Mouse (Mus musculus) CD4-positive helper T cell, adult 2 months (primary cell): ENCODE results near the gene Tex26.

Experiments used
- DNase-seq: peaks from one replicate; pipeline ENCODE4 v3.0.0-alpha.2; 2012; ENCODE audit warnings: low read depth, missing footprints, low spot score

The Tex26 gene

GRCm38 (mm10) chr5:149488360-149489021 is 49.0 kb downstream of the Tex26 start:
- no peak for DNase-seq

- DNase-seq: no peak
Observed at GRCm38 (mm10) chr5:149489136-149489535, 49.7 kb downstream of the Tex26 start.

- no peak for DNase-seq
Observed at GRCm38 (mm10) chr5:149490275-149490674, 50.8 kb downstream of the Tex26 start.

GRCm38 (mm10) chr5:149495655-149496054 is 56.2 kb downstream of the Tex26 start:
- no peak for DNase-seq

- DNase-seq: no peak
Observed at GRCm38 (mm10) chr5:149496401-149497066, 57.1 kb downstream of the Tex26 start.

- DNase-seq: no peak
Observed at GRCm38 (mm10) chr5:149499936-149500335, 60.5 kb downstream of the Tex26 start.

GRCm38 (mm10) chr5:149503423-149504175 is 64.1 kb downstream of the Tex26 start:
- DNase-seq: no peak

GRCm38 (mm10) chr5:149504985-149505384 is 65.5 kb downstream of the Tex26 start:
- DNase-seq: no peak

- DNase-seq: no peak
Observed at GRCm38 (mm10) chr5:149506033-149506432, 66.6 kb downstream of the Tex26 start.

- DNase-seq: no peak
Observed at GRCm38 (mm10) chr5:149508094-149509029, 68.9 kb downstream of the Tex26 start.

- DNase-seq: no peak
Observed at GRCm38 (mm10) chr5:149510323-149510722, 70.9 kb downstream of the Tex26 start.

GRCm38 (mm10) chr5:149512695-149513094 is 73.2 kb downstream of the Tex26 start:
- no peak for DNase-seq

GRCm38 (mm10) chr5:149513438-149514086 is 74.1 kb downstream of the Tex26 start:
- no peak for DNase-seq

- DNase-seq: no peak
Observed at GRCm38 (mm10) chr5:149514087-149514671, 74.7 kb downstream of the Tex26 start.

- DNase-seq: no peak
Observed at GRCm38 (mm10) chr5:149514890-149515289, 75.4 kb downstream of the Tex26 start.

- no peak for DNase-seq
Observed at GRCm38 (mm10) chr5:149517116-149517515, 77.7 kb downstream of the Tex26 start.
